Mouse (Mus musculus) forebrain, embryonic 14.5 days (tissue): ENCODE measurements around the gene Il12rb1. TPM values are rescaled to one million over a fixed set of nuclear protein-coding genes. Genes with fewer than 3 reads are reported as not detected.

Experiments used
- ATAC-seq: fragments of 200-750 bp; cut with Nextera tagmentation; 2 replicates; pipeline ENCODE4 v1.8.0; 2017; ENCODE audit warnings: mild to moderate bottlenecking, moderate library complexity
- DNase-seq: peaks from one replicate; pipeline ENCODE4 v3.0.0-alpha.2; 2015; ENCODE audit warnings: low spot score
- H3K27ac ChIP-seq: fragments of 300-500 bp; sonication (generic); 2 replicates; pipeline ENCODE4 v1.5.1; 2014; ENCODE audit warnings: low read depth, mild to moderate bottlenecking, control low read depth, low read length, moderate library complexity
- H3K27me3 ChIP-seq: fragments of 300-500 bp; sonication (generic); replicated peaks from 2 replicates; pipeline ENCODE4 v1.6.1; 2014; ENCODE audit warnings: low read length, control low read depth, mixed read lengths; ENCODE audit not compliant: control insufficient read depth, insufficient read depth
- H3K36me3 ChIP-seq: fragments of 300-500 bp; sonication (generic); 2 replicates; pipeline ENCODE4 v1.6.1; 2014; ENCODE audit warnings: low read length, control low read depth; ENCODE audit not compliant: control insufficient read depth, insufficient read depth
- H3K4me1 ChIP-seq: fragments of 300-500 bp; sonication (generic); 2 replicates; pipeline ENCODE4 v1.6.1; 2014; ENCODE audit warnings: antibody characterized with exemption, low read length, control low read depth; ENCODE audit not compliant: control insufficient read depth, insufficient read depth
- H3K4me2 ChIP-seq: fragments of 300-500 bp; sonication (generic); 2 replicates; pipeline ENCODE4 v1.6.1; 2014; ENCODE audit warnings: mild to moderate bottlenecking, control low read depth, low read length
- H3K4me3 ChIP-seq: fragments of 300-500 bp; sonication (generic); 2 replicates; pipeline ENCODE4 v1.5.1; 2014; ENCODE audit warnings: low read depth, low read length, control low read depth
- H3K9ac ChIP-seq: fragments of 300-500 bp; sonication (generic); 2 replicates; pipeline ENCODE4 v1.6.1; 2014; ENCODE audit warnings: mild to moderate bottlenecking, low read length, control low read depth, moderate library complexity
- H3K9me3 ChIP-seq: fragments of 300-500 bp; sonication (generic); replicated peaks from 2 replicates; pipeline ENCODE4 v1.6.1; 2016; ENCODE audit warnings: low read length, control low read depth, mixed read lengths; ENCODE audit not compliant: control insufficient read depth
- WGBS: fragments of 180-500 bp; shearing (Covaris S2); extraction: QIAGEN DNeasy Blood & Tissue Kit; methylation state at CpG from one replicate; pipeline ENCODE4 v1.1.7; 2014; 5-methylcytosine and 5-hydroxymethylcytosine counted together
- polyA plus RNA-seq: library from polyadenylated mRNA; unstranded; fragments of >200 nt; fragmentation: Nextera tagmentation; extraction: Ambion mirVana; gene quantifications from 2 replicates; pipeline ENCODE4 v1.2.1, GENCODE M21; 2014

The Il12rb1 gene
- polyA plus RNA-seq, 1 experiment from 2014 or later: not detected

DNA sequence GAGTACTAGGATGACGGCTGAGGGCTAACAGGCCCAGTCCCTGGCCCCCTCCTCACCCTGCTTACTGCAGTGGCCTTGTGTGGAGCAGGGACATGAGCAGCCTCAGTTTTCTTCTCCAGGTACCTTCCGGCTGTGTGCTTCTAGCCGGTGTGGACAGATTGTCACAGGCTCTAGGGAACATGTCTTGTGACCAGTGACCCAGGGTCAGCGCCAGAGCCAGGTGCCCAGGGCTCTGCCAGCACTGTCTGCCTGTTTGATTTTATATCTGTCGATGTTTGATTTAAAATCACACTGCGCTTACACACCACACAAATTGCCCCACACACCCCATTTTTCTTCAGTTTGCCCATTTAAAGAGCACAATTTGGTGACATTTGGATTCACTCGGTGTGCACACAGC lies 15.6 kb downstream of the Il12rb1 start:
- H3K4me1 ChIP-seq: no peaks in the 10 kb centered on the region
- 0 out of 2 replicates have a peak, but pooled peaks cover 8% of the 10 kb centered on the region for H3K27me3 ChIP-seq
- WGBS: 82% methylated on average over 7 of the region's 7 CpGs
- DNase-seq (no peak), ATAC-seq (no peak)
- H3K36me3 ChIP-seq: no peaks in the 10 kb centered on the region
- no peak overlapping the region for H3K9ac ChIP-seq
- H3K4me3 ChIP-seq: no peak overlapping the region
- no peaks in the 10 kb centered on the region for H3K9me3 ChIP-seq
- H3K4me2 ChIP-seq: no peak overlapping the region
- no peak overlapping the region for H3K27ac ChIP-seq

DNA sequence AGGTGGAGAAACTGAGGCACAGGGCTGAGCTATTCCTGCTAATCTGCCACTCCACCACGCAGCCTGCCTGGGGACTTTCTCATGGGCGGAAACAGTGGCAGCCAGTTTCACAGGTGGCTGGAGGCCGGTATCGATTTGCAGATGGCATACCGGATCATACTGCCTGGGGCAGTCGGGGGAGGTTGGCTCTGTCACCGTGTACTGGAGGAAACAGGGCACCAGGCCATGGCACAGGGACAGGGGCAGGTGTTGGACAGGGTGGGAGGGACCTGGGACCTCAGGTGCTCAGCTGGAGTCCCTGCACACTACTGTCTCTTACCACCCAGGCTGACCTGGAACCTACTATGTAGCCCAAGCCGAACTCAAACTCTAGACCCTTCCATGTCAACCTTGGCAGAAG lies 17.6 kb downstream of the Il12rb1 start:
- Histone ChIP-seq H3K36me3 (no peaks in the 10 kb centered on the region), H3K9me3 (no peaks in the 10 kb centered on the region), H3K27me3 (0 out of 2 replicates have a peak, but pooled peaks cover 1% of the 10 kb centered on the region), H3K27ac (no peak overlapping the region), H3K4me3 (no peak overlapping the region), H3K9ac (no peak overlapping the region), H3K4me2 (no peak overlapping the region), H3K4me1 (no peaks in the 10 kb centered on the region)
- DNase-seq (no peak), ATAC-seq (no peak)
- WGBS: 86% methylated on average over 8 of the region's 8 CpGs

DNA sequence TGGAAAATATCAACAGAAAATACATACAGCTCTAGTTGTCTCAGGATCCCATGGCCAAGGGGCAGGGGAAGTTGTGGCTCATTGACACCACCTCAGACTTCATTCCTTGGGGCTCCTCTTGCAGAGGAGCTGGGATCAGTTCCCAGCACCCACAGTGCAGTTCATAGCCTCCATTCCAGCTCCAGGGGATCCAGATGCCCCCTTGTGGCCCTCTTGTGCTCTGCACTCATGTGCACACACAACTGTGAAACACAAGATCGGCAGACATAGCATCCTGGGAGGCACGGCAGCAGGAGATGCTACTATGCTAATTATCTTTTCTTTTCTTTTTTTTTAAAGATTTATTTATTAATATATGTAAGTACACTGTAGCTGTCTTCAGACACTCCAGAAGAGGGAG lies 18.8 kb downstream of the Il12rb1 start:
- no peak overlapping the region for H3K4me2 ChIP-seq
- no peak for DNase-seq
- H3K4me1 ChIP-seq: no peaks in the 10 kb centered on the region
- H3K4me3 ChIP-seq: no peak overlapping the region
- H3K27me3 ChIP-seq: no peaks in the 10 kb centered on the region
- 93% methylated on average over 2 of the region's 2 CpGs for WGBS
- H3K9me3 ChIP-seq: no peaks in the 10 kb centered on the region
- H3K27ac ChIP-seq: no peak overlapping the region
- H3K9ac ChIP-seq: no peak overlapping the region
- H3K36me3 ChIP-seq: no peaks in the 10 kb centered on the region
- no peak for ATAC-seq

- Histone ChIP-seq H3K9ac (no peak overlapping the region), H3K4me1 (no peaks in the 10 kb centered on the region), H3K4me2 (no peak overlapping the region), H3K27me3 (no peaks in the 10 kb centered on the region), H3K27ac (no peak overlapping the region), H3K4me3 (no peak overlapping the region), H3K9me3 (no peaks in the 10 kb centered on the region), H3K36me3 (no peaks in the 10 kb centered on the region)
- ATAC-seq (no peak), DNase-seq (no peak)
- 93% methylated on average over 1 of the region's 1 CpGs for WGBS
These were observed 19.5 kb downstream of the Il12rb1 start for GRCm38 (mm10) chr8:70827796-70828195.

- DNase-seq: no peak
- H3K4me2 ChIP-seq: no peak overlapping the region
- ATAC-seq: no peak
- 82% methylated on average over 8 of the region's 8 CpGs for WGBS
- H3K4me1 ChIP-seq: no peaks in the 10 kb centered on the region
- no peaks in the 10 kb centered on the region for H3K9me3 ChIP-seq
- no peaks in the 10 kb centered on the region for H3K27me3 ChIP-seq
- no peak overlapping the region for H3K4me3 ChIP-seq
- H3K27ac ChIP-seq: no peak overlapping the region
- no peak overlapping the region for H3K9ac ChIP-seq
- 0 out of 2 replicates have a peak, but pooled peaks cover 2% of the 10 kb centered on the region for H3K36me3 ChIP-seq
These were observed 23.3 kb downstream of the Il12rb1 start for GRCm38 (mm10) chr8:70831517-70831916.

DNA sequence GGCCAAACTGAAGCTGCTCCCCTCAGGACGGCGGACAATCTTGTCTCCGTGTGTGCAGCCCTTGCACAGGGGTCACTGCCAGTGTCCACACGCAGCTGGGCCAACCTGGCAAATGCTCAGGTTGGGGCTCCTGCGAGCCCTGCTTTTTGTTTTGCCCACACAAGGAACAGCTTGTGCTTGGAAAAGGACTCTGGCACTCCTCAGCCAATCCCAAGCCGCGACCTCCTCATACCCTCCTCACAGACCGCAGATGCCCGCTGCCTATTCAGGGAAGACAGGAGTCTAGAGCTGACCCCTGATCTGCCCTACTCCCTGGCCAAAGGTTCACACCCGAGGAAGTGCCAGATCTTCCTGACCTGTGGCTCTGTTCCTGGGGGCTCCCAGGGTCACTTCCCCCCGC lies 24.1 kb downstream of the Il12rb1 start:
- H3K4me2 ChIP-seq: no peak overlapping the region
- H3K27ac ChIP-seq: no peak overlapping the region
- H3K4me3 ChIP-seq: no peak overlapping the region
- H3K9ac ChIP-seq: no peak overlapping the region
- H3K9me3 ChIP-seq: no peaks in the 10 kb centered on the region
- 0 out of 2 replicates have a peak, but pooled peaks cover 2% of the 10 kb centered on the region for H3K36me3 ChIP-seq
- WGBS: 54% methylated on average over 11 of the region's 11 CpGs
- no peaks in the 10 kb centered on the region for H3K27me3 ChIP-seq
- no peaks in the 10 kb centered on the region for H3K4me1 ChIP-seq
- no peak for ATAC-seq
- no peak for DNase-seq

GRCm38 (mm10) chr8:70833018-70833482 lies 24.8 kb downstream of the Il12rb1 start:
- 64% methylated on average over 9 of the region's 9 CpGs for WGBS
- no peak overlapping the region for H3K4me3 ChIP-seq
- no peak overlapping the region for H3K27ac ChIP-seq
- DNase-seq (no peak), ATAC-seq (no peak)
- no peaks in the 10 kb centered on the region for H3K27me3 ChIP-seq
- H3K36me3 ChIP-seq: 0 out of 2 replicates have a peak, but pooled peaks cover 2% of the 10 kb centered on the region
- no peaks in the 10 kb centered on the region for H3K4me1 ChIP-seq
- H3K9me3 ChIP-seq: no peaks in the 10 kb centered on the region
- no peak overlapping the region for H3K9ac ChIP-seq
- H3K4me2 ChIP-seq: no peak overlapping the region

GRCm38 (mm10) chr8:70833520-70833919 lies 25.3 kb downstream of the Il12rb1 start:
- peaks cover 2% of the 10 kb centered on the region; the same call in 1 of the 2 replicates for H3K4me1 ChIP-seq

GRCm38 (mm10) chr8:70834071-70834470 lies 25.8 kb downstream of the Il12rb1 start:
- H3K4me1 ChIP-seq: peaks cover 5% of the 10 kb centered on the region; the same call in 1 of the 2 replicates
- H3K4me2 ChIP-seq: no peak overlapping the region
- 0 out of 2 replicates have a peak, but pooled peaks cover 2% of the 10 kb centered on the region for H3K36me3 ChIP-seq
- no peak overlapping the region for H3K9ac ChIP-seq
- 98% methylated on average over 3 of the region's 3 CpGs for WGBS
- no peak overlapping the region for H3K4me3 ChIP-seq
- no peaks in the 10 kb centered on the region for H3K27me3 ChIP-seq
- no peak for ATAC-seq
- H3K27ac ChIP-seq: no peak overlapping the region
- DNase-seq: no peak
- H3K9me3 ChIP-seq: no peaks in the 10 kb centered on the region

More at GRCm38 (mm10) chr8:70833520-70833919, 25.3 kb downstream of the Il12rb1 start:
- H3K4me3 ChIP-seq: no peak overlapping the region
- no peak overlapping the region for H3K27ac ChIP-seq
- no peaks in the 10 kb centered on the region for H3K9me3 ChIP-seq
- no peak overlapping the region for H3K4me2 ChIP-seq
- ATAC-seq (no peak), DNase-seq (no peak)
- 0 out of 2 replicates have a peak, but pooled peaks cover 2% of the 10 kb centered on the region for H3K36me3 ChIP-seq
- no peak overlapping the region for H3K9ac ChIP-seq
- WGBS: 61% methylated on average over 15 of the region's 15 CpGs
- no peaks in the 10 kb centered on the region for H3K27me3 ChIP-seq
